Mouse (Mus musculus): ENCODE measurements at regions not wholly inside any gene's neighbourhood (a gene's known extent, or its start where the extent isn't known, plus 50 kb on each side); places are given as distances from the start of the nearest gene placed in this dataset.

DNA sequence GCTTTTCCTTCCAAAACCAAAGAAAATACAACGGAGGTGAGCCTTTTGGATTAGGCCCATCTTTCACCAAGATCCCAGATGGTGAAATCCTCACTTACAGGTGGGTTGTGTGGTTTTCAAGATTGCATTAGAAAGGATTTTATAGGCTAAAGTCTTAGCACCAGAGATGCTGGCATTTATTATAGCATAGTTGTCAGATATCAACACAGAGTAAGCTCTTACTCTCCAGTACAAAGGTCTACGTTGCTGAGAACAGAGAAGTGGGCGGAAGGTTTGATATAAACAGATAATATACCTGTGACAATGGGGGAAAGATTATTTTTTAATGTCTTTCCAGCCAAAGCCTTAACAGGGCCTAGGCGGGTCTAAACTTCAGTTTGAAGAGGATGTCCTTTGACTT is 57.4 kb upstream of the Cyp1b1 start:
- Histone ChIP-seq H3K4me2 (replicated peaks) (no peak overlapping the region), H3K9me3 (no peaks in the 10 kb centered on the region), H3K27ac (no peak overlapping the region), H3K4me1 (replicated peaks) (peaks cover 6% of the 10 kb centered on the region), H3K4me3 (replicated peaks) (no peak overlapping the region), H3K36me3 (no peaks in the 10 kb centered on the region), H3K27me3 (no peaks in the 10 kb centered on the region), H3K9ac (replicated peaks) (no peak overlapping the region)
- WGBS: 66% methylated on average over 4 of the region's 4 CpGs
- ATAC-seq: no peak

DNA sequence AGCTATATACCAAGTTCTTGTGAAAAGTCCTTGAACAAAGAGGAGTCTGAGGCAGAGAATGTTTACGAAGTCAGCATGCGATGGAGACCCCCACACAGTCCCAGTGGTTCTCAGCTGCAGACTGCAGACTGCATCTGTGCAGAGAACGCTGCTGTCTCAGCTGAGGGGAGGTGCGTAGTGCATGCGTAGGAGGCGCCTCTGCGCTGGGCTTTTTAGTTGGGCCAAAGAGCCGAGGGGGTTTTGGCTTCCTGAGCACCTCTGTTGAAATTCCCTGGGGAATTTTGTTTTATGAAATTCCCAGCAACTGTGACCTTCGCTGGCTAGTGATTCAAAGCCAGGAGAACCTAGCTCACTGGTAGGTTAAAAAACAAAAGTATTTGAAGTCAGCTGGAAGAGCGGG is 56.9 kb upstream of the Cyp1b1 start:
- Histone ChIP-seq H3K36me3 (no peaks in the 10 kb centered on the region), H3K9ac (replicated peaks) (no peak overlapping the region), H3K9me3 (no peaks in the 10 kb centered on the region), H3K27ac (no peak overlapping the region), H3K4me2 (replicated peaks) (peak overlapping the region; percentile 18), H3K4me3 (replicated peaks) (no peak overlapping the region), H3K4me1 (replicated peaks) (peaks cover 6% of the 10 kb centered on the region), H3K27me3 (no peaks in the 10 kb centered on the region)
- WGBS: 7% methylated on average over 10 of the region's 10 CpGs
- ATAC-seq: no peak

DNA sequence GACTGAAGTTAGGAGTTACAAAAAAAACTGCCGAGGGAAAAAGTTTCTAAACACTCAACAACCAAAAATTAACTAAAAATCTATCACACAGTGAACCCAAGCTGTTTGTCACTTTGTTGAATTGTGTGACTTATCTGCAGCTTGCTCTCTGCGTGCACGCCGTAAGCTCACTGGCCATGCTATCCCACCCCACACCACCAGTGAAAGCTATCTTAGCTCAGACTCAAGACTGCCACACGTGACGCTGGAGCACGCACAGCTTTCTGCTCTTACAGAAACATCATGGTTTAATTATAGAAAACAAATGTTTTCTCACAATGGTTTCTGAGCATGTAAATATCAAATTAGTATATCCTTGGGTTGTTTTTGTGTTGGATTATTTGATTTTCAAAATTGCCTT is 56.0 kb upstream of the Cyp1b1 start:
- no peaks in the 10 kb centered on the region for H3K9me3 ChIP-seq

DNA sequence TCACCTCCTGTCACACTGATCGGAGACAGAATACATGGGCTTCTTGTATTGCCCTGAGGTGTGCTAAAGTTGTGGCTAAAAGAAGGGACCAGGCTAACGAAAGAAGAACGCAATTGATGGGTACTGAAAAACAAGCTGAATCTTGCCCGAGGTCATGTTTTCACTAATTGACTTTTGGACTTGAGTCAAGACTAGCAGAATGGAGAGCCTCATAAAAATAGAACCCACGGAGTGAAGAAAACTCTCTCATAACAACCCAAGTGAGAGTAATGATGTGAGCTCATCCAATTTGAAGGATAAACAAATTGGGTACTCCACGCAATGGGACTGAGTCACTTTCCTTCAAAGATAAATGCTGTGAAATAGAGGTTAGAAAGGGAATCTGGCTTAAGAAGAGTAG is 55.0 kb upstream of the Cyp1b1 start:
- Histone ChIP-seq H3K36me3 (no peaks in the 10 kb centered on the region), H3K4me1 (replicated peaks) (peaks cover 6% of the 10 kb centered on the region), H3K27ac (no peak overlapping the region), H3K9me3 (no peaks in the 10 kb centered on the region), H3K4me3 (replicated peaks) (no peak overlapping the region), H3K9ac (replicated peaks) (no peak overlapping the region), H3K27me3 (no peaks in the 10 kb centered on the region), H3K4me2 (replicated peaks) (no peak overlapping the region)
- 91% methylated on average over 6 of the region's 6 CpGs for WGBS
- ATAC-seq: no peak

More for the DNA sequence above, 56.0 kb upstream of the Cyp1b1 start:
- Histone ChIP-seq H3K36me3 (no peaks in the 10 kb centered on the region), H3K4me3 (replicated peaks) (no peak overlapping the region), H3K4me2 (replicated peaks) (no peak overlapping the region), H3K27me3 (no peaks in the 10 kb centered on the region), H3K4me1 (replicated peaks) (peaks cover 6% of the 10 kb centered on the region), H3K9ac (replicated peaks) (no peak overlapping the region), H3K27ac (no peak overlapping the region)
- ATAC-seq: no peak
- WGBS: 76% methylated on average over 7 of the region's 7 CpGs

DNA sequence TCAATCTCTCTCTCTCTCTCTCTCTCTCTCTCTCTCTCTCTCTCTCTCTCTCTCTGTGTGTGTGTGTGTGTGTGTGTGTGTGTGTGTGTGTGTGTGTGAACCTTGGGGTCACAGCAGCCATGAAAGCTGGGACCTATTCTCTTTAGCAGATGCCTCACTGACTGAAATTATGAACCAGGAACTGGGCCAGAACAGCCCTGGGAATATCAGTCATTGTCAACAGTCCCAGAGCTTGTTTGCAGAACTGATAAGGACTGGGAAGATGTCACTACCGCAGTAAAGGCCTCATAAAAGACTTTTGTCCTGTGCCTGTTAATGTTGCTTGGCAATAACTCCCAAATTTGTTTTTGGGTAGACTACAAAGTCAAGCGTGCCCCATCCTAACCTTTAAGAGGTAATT is 53.2 kb upstream of the Cyp1b1 start:
- Histone ChIP-seq H3K4me2 (replicated peaks) (no peak overlapping the region), H3K4me3 (replicated peaks) (no peak overlapping the region), H3K9me3 (no peaks in the 10 kb centered on the region), H3K27me3 (no peaks in the 10 kb centered on the region), H3K36me3 (no peaks in the 10 kb centered on the region), H3K9ac (replicated peaks) (no peak overlapping the region), H3K27ac (no peak overlapping the region), H3K4me1 (replicated peaks) (peaks cover 6% of the 10 kb centered on the region)
- ATAC-seq: no peak
- 75% methylated on average over 2 of the region's 2 CpGs for WGBS

DNA sequence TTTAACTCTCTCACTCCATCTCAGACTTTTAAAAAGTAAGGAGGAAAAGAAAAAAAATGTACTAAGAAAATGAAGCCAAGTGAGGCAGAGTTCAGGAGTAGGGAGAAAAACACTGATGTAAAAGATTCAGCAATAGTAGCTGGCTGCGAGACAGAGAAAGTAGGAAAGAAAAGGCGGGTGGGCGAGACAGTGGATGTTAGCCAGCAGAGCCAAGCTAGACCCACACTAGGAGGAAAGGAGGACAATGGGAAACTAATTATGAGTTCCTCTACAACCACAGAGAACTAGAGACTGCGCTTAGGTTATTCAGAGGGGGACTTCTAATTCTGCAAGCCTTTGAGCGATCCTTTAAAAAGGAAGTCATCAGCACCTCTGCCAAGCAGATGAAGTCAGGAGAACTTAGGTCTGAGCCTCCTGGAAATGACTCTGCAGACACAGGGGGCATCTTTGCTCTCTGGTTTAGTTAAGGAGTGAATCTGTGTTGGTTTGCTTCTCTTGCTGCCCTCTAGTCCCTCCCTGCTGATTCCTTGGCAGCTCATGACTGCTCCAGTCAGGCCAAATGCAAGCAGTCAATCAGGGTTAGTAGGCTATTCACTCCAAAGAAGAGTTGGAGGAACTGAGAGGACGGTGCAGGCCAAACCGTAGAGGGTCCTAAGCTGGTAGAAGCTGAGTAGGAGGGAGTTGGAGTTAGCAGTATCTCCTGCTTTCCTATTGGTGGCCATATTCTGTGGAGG is 50.4 kb upstream of the Cyp1b1 start:
- no peak overlapping the region for H3K27ac ChIP-seq
- H3K4me1 ChIP-seq (replicated peaks): no peaks in the 10 kb centered on the region
- no peak for ATAC-seq
- H3K4me3 ChIP-seq (replicated peaks): no peak overlapping the region
- no peaks in the 10 kb centered on the region for H3K27me3 ChIP-seq
- no peaks in the 10 kb centered on the region for H3K9me3 ChIP-seq
- H3K9ac ChIP-seq (replicated peaks): no peak overlapping the region
- 90% methylated on average over 7 of the region's 7 CpGs for WGBS
- no peak overlapping the region for H3K4me2 ChIP-seq (replicated peaks)
- no peaks in the 10 kb centered on the region for H3K36me3 ChIP-seq
